Mouse (Mus musculus): ENCODE data around the gene Opcml. TPM values are rescaled to one million over a fixed set of nuclear protein-coding genes. Genes with fewer than 3 reads are reported as not detected.

The Opcml gene
- polyA plus RNA-seq, 1 experiment from 2014 or later = 3.8 TPM

- ATAC-seq (ENCODE audit: insufficient number of reproducible peaks, insufficient read depth, low FRiP score, low TSS enrichment) = no peak
- no peaks in the 10 kb centered on the region for H3K9me3 ChIP-seq
- H3K27ac ChIP-seq = no peak overlapping the region
- H3K36me3 ChIP-seq = no peaks in the 10 kb centered on the region
- no peak overlapping the region for H3K4me2 ChIP-seq (replicated peaks)
- 80% methylated on average over 4 of the region's 4 CpGs for WGBS
- no peaks in the 10 kb centered on the region for H3K27me3 ChIP-seq
- no peaks in the 10 kb centered on the region for H3K4me1 ChIP-seq
- H3K9ac ChIP-seq = no peak overlapping the region
- no peak overlapping the region for H3K4me3 ChIP-seq
Observed at GRCm38 (mm10) chr9:28535006-28535405, 744.4 kb downstream of the Opcml start.

GRCm38 (mm10) chr9:28536637-28537036 is 746.1 kb downstream of the Opcml start:
- Histone ChIP-seq H3K4me3 (no peak overlapping the region), H3K36me3 (no peaks in the 10 kb centered on the region), H3K4me2 (replicated peaks) (no peak overlapping the region), H3K4me1 (no peaks in the 10 kb centered on the region), H3K9me3 (no peaks in the 10 kb centered on the region), H3K27me3 (no peaks in the 10 kb centered on the region), H3K9ac (no peak overlapping the region), H3K27ac (no peak overlapping the region)
- no peak for ATAC-seq (ENCODE audit: insufficient number of reproducible peaks, insufficient read depth, low FRiP score, low TSS enrichment)
- WGBS = 63% methylated on average over 4 of the region's 4 CpGs

GRCm38 (mm10) chr9:28548189-28548588 is 757.6 kb downstream of the Opcml start:
- Histone ChIP-seq H3K27ac (no peak overlapping the region), H3K4me3 (no peak overlapping the region), H3K9me3 (no peaks in the 10 kb centered on the region), H3K4me2 (replicated peaks) (no peak overlapping the region), H3K36me3 (no peaks in the 10 kb centered on the region), H3K27me3 (no peaks in the 10 kb centered on the region), H3K9ac (no peak overlapping the region), H3K4me1 (no peaks in the 10 kb centered on the region)
- no peak for ATAC-seq (ENCODE audit: insufficient number of reproducible peaks, insufficient read depth, low FRiP score, low TSS enrichment)
- WGBS = 69% methylated on average over 9 of the region's 9 CpGs

DNA sequence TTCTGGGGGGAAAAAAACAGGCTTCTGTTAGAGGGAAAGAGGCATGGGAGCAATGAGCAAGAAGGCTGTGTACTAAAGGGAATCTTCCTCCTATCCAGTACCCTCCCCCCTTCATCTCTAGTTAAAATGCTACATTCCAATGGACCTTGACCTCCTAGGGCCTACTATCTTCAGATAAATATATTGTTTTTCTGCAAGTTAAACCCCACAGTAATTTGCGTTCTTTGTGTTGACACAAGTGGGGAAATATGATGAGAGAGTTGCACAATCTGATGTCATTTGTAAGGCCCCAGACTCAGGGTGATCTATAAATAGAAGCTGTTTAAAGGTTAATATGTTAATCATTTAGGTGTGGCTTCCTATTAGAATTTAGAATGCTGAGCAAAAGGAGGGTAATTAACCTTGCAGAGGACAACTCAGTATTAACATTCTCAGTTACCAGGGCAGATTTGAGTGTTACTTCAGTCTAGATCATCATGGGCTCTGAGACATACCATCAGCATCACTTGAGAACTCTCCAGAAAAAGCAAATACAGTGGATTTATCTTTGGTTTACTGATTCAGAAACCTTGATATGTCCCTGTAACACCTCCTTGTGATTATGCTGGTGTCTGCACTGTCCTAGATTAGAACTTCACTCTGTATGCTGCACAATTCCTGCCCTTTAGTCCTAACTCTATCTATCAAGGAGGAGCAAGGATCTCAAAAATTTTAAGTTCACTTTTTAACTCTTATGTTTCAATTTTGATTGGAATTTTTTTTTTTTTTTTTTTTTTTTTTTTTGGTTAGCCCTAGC is 762.0 kb downstream of the Opcml start:
- H3K4me2 ChIP-seq (replicated peaks) = no peak overlapping the region
- H3K27me3 ChIP-seq = no peaks in the 10 kb centered on the region
- ATAC-seq (ENCODE audit: insufficient number of reproducible peaks, insufficient read depth, low FRiP score, low TSS enrichment) = no peak
- H3K36me3 ChIP-seq = no peaks in the 10 kb centered on the region
- H3K4me1 ChIP-seq = no peaks in the 10 kb centered on the region
- no peaks in the 10 kb centered on the region for H3K9me3 ChIP-seq
- WGBS = 64% methylated on average over 1 of the region's 1 CpGs
- H3K9ac ChIP-seq = no peak overlapping the region
- H3K27ac ChIP-seq = no peak overlapping the region
- H3K4me3 ChIP-seq = no peak overlapping the region

DNA sequence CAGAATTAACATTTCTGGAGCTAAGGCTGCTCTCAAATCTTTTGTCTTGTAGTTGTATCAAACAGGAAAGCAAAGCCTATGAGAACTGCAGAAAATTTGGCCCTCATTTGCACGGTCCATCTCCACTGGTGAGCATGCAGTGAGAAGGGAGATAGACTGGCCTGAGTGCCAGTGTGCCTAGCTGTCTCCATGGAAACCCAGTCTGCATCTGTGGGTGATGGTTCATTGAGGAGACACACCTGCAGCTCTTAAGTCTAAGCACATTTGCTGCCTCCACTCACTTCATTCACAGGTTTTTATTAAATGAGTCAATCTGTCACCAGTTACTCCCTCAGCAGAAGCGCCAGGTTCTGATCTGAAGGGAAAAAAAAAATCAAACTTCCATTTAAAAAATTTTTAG is 768.1 kb downstream of the Opcml start:
- H3K36me3 ChIP-seq = no peaks in the 10 kb centered on the region
- no peaks in the 10 kb centered on the region for H3K27me3 ChIP-seq
- H3K4me1 ChIP-seq = no peaks in the 10 kb centered on the region
- H3K4me2 ChIP-seq (replicated peaks) = no peak overlapping the region
- H3K27ac ChIP-seq = no peak overlapping the region
- WGBS = 87% methylated on average over 2 of the region's 2 CpGs
- no peak overlapping the region for H3K9ac ChIP-seq
- no peaks in the 10 kb centered on the region for H3K9me3 ChIP-seq
- no peak overlapping the region for H3K4me3 ChIP-seq
- ATAC-seq (ENCODE audit: insufficient number of reproducible peaks, insufficient read depth, low FRiP score, low TSS enrichment) = no peak

DNA sequence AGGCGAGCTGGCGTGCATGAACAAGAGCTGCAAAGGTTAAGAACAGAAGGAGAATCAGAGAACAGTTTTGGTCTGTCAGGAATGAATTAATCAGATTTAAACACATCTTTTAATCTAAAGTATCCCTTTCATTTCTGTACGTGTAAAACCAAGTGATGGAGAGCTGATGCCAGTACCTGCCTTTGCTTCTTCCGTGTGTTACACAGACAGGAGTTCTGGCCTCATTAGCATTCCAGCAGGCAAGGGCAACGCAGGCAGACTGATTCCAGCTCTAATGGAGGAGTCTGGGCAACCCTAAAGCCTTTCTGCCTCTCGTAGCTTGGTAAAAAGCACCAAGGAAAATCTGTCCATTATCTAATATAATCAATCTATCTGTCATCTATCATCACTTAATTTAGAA is 771.2 kb downstream of the Opcml start:
- H3K4me2 ChIP-seq (replicated peaks) = no peak overlapping the region
- no peaks in the 10 kb centered on the region for H3K27me3 ChIP-seq
- H3K36me3 ChIP-seq = no peaks in the 10 kb centered on the region
- WGBS = 53% methylated on average over 6 of the region's 6 CpGs
- H3K4me3 ChIP-seq = no peak overlapping the region
- ATAC-seq (ENCODE audit: insufficient number of reproducible peaks, insufficient read depth, low FRiP score, low TSS enrichment) = no peak
- H3K9me3 ChIP-seq = no peaks in the 10 kb centered on the region
- H3K9ac ChIP-seq = no peak overlapping the region
- H3K4me1 ChIP-seq = no peaks in the 10 kb centered on the region
- H3K27ac ChIP-seq = no peak overlapping the region

DNA sequence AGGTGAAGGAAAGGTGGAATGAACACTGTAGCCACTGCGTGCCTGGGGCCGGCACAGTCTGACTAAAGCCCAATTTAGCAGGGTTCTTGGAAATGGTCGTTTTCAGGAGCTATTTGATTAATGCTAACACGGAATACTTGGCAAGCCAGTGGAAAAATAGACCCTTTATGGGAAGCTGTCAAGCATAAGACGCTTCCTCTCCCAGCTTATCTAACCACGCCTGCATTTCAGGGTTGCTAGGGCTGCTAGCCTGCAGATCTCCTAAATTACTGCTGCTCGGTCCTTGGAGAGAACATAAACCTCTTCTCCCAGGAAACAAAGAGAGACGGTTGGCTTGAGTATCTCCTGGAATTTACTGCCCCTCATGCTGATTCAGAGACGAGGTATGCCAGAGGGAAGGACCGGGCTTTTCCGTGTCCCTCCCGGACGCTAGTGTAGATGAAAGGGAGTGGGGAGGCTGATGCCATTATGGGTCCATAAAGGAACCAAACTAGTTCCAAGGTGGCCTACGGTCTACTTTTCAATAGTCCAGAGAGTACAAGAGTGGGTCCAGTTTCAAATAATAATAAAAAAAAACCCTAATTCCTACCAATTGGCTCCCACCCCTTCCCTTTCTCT is 772.6 kb downstream of the Opcml start:
- H3K36me3 ChIP-seq = no peaks in the 10 kb centered on the region
- 72% methylated on average over 14 of the region's 14 CpGs for WGBS
- no peak overlapping the region for H3K9ac ChIP-seq
- no peaks in the 10 kb centered on the region for H3K4me1 ChIP-seq
- H3K4me3 ChIP-seq = no peak overlapping the region
- H3K4me2 ChIP-seq (replicated peaks) = no peak overlapping the region
- no peak overlapping the region for H3K27ac ChIP-seq
- no peaks in the 10 kb centered on the region for H3K9me3 ChIP-seq
- ATAC-seq (ENCODE audit: insufficient number of reproducible peaks, insufficient read depth, low FRiP score, low TSS enrichment) = no peak
- no peaks in the 10 kb centered on the region for H3K27me3 ChIP-seq

- no peaks in the 10 kb centered on the region for H3K27me3 ChIP-seq
- 21% methylated on average over 8 of the region's 8 CpGs for WGBS
- ATAC-seq (ENCODE audit: insufficient number of reproducible peaks, insufficient read depth, low FRiP score, low TSS enrichment) = no peak
- no peaks in the 10 kb centered on the region for H3K9me3 ChIP-seq
- no peak overlapping the region for H3K4me3 ChIP-seq
- 0 out of 2 replicates have a peak overlapping the region, but pooled peaks have one; percentile 26 for H3K27ac ChIP-seq
- no peaks in the 10 kb centered on the region for H3K36me3 ChIP-seq
- peaks cover 17% of the 10 kb centered on the region; the same call in 1 of the 2 replicates for H3K4me1 ChIP-seq
- H3K4me2 ChIP-seq (replicated peaks) = no peak overlapping the region; the same call in 1 of the 2 replicates
- no peak overlapping the region for H3K9ac ChIP-seq
Observed at GRCm38 (mm10) chr9:28569041-28569522, 778.5 kb downstream of the Opcml start.

- H3K4me3 ChIP-seq = no peak overlapping the region
- 17% methylated on average over 2 of the region's 2 CpGs for WGBS
- no peak overlapping the region for H3K9ac ChIP-seq
- no peaks in the 10 kb centered on the region for H3K9me3 ChIP-seq
- H3K27ac ChIP-seq = no peak overlapping the region
- no peaks in the 10 kb centered on the region for H3K36me3 ChIP-seq
- peaks cover 17% of the 10 kb centered on the region; the same call in 1 of the 2 replicates for H3K4me1 ChIP-seq
- H3K4me2 ChIP-seq (replicated peaks) = no peak overlapping the region
- no peaks in the 10 kb centered on the region for H3K27me3 ChIP-seq
- ATAC-seq (ENCODE audit: insufficient number of reproducible peaks, insufficient read depth, low FRiP score, low TSS enrichment) = no peak
Observed at GRCm38 (mm10) chr9:28569776-28570175, 779.2 kb downstream of the Opcml start.

DNA sequence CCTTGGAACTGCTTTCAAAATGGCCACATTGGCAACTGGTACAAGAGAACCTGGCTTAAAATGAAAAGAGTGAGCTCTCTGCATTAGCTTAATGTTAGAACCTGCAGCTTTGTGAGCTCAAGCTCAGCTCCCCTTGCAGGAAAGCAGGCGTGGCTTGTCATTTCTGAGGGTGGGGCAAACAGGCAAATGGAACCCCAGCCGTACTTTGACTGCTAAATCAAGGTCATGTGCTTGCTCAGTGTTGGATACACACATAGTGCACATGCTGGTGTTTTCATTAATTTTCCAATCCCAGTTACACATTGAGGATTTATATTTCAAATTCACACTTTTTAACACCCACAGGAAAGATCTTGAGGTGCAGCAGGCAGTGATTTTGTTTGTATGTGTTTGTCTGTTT is 781.1 kb downstream of the Opcml start:
- 54% methylated on average over 2 of the region's 2 CpGs for WGBS
- Histone ChIP-seq H3K4me3 (no peak overlapping the region), H3K27ac (no peak overlapping the region), H3K9me3 (no peaks in the 10 kb centered on the region), H3K4me1 (peaks cover 17% of the 10 kb centered on the region; the same call in 1 of the 2 replicates), H3K27me3 (no peaks in the 10 kb centered on the region), H3K4me2 (replicated peaks) (no peak overlapping the region), H3K9ac (no peak overlapping the region), H3K36me3 (no peaks in the 10 kb centered on the region)
- ATAC-seq (ENCODE audit: insufficient number of reproducible peaks, insufficient read depth, low FRiP score, low TSS enrichment) = no peak

DNA sequence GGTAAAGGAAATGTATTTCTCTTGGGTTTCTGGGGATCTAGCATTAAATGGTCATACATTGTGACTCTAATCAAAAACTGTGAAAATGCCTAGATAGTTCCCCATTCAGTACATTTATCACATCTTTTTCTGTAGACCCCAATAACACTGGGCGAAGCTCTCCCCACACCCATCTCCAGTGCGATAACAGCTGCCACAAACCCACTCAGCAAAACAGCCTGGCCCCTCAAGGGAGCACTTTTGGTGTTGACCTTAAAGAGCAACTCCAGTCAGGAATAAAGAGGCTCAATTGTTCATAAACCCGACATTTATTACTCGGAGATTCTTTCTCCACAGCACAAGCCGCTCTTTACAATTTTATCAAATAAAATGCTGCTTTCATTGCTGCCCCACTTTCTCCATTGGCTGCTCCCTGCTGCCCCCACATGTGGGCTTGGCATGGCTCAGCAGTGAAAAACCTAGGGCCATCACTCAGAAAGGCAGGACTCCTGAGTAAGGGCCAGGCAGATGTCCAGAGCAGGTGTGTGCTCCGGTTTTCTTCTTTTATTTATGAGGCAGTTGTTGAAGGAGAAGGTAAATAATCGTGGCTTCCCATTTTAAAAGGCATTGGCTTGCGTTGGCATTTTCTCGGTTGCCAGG is 781.7 kb downstream of the Opcml start:
- no peaks in the 10 kb centered on the region for H3K9me3 ChIP-seq
- no peak overlapping the region for H3K4me3 ChIP-seq
- no peaks in the 10 kb centered on the region for H3K36me3 ChIP-seq
- ATAC-seq (ENCODE audit: insufficient number of reproducible peaks, insufficient read depth, low FRiP score, low TSS enrichment) = no peak
- no peak overlapping the region for H3K4me2 ChIP-seq (replicated peaks)
- H3K27me3 ChIP-seq = no peaks in the 10 kb centered on the region
- WGBS = 72% methylated on average over 9 of the region's 9 CpGs
- peaks cover 17% of the 10 kb centered on the region; the same call in 1 of the 2 replicates for H3K4me1 ChIP-seq
- H3K27ac ChIP-seq = no peak overlapping the region
- no peak overlapping the region for H3K9ac ChIP-seq

DNA sequence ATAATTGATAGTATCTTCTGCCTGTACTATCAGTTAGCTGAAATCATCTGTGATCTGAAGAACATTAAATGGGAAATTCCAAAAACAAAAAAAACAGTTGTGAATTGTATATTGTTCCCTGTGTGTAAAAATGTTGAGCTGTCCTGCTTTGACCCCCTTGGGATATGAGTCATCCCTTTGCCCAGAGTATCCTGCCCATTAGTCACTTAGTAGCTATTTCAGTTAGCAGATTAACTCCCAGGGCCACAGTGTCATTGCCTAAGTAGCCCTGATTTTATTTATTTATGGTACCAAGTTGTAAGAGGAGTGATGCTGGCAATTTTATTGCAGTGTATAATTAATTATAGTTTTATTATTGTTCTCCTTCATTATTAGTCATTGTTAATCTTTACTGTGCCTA is 788.2 kb downstream of the Opcml start:
- Histone ChIP-seq H3K9me3 (no peaks in the 10 kb centered on the region), H3K36me3 (no peaks in the 10 kb centered on the region), H3K27ac (no peak overlapping the region), H3K4me1 (no peaks in the 10 kb centered on the region), H3K9ac (no peak overlapping the region), H3K4me3 (no peak overlapping the region), H3K27me3 (no peaks in the 10 kb centered on the region), H3K4me2 (replicated peaks) (no peak overlapping the region)
- no peak for ATAC-seq (ENCODE audit: insufficient number of reproducible peaks, insufficient read depth, low FRiP score, low TSS enrichment)

Measured in embryonic facial prominence, embryonic 12.5 days (tissue).